Mouse (Mus musculus) 416B (cell line): ENCODE measurements around the gene Abhd12b.

Source experiments
- DNase-seq: peaks from one replicate; pipeline ENCODE4 v3.0.0; 2011; ENCODE audit warnings: low read depth

Abhd12b gene

DNA sequence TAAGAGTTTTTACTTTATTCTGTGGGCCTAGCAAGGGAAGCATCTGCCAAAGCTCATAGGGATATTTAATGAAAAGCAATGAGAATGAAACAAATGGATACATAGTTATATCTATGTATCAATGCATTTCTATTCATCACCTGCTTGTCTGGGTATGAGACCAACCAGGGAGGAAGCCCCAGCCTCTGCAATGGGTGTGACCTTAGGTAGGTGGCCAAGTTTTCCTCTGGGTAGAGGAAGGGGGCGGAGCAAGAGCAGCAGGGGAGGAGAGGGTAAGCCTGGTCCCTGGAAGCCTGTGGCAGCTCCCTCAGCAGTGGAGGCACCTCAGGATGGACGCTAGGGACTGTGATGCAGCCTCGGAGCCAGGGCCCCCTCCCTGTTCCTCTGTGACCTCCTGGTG, at the start of gene Abhd12b:
TSS of gene Abhd12b (plus strand) at position 301 of the 400 bp plus-strand sequence.
- DNase-seq, result no peak

DNA sequence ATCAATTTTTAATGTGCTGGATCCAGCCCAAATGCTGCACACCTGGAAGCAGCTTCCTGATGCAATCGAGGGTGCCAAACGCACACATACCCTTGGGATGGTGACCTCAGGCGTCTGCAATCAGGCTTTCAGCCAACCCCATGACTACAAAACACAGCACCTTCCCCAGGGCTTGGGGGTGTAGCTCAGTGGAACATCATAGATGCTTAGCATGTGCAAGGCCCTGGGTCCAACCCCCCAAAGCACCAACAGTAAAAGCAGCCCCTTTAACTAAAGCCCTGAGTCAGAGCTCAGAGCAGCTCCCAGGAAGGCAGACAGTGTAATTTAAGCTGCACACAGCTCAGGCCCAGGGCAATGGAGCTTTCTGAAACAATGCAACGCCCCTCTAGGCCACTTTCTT, 49.7 kb upstream of the Abhd12b start:
- DNase-seq, result no peak

DNA sequence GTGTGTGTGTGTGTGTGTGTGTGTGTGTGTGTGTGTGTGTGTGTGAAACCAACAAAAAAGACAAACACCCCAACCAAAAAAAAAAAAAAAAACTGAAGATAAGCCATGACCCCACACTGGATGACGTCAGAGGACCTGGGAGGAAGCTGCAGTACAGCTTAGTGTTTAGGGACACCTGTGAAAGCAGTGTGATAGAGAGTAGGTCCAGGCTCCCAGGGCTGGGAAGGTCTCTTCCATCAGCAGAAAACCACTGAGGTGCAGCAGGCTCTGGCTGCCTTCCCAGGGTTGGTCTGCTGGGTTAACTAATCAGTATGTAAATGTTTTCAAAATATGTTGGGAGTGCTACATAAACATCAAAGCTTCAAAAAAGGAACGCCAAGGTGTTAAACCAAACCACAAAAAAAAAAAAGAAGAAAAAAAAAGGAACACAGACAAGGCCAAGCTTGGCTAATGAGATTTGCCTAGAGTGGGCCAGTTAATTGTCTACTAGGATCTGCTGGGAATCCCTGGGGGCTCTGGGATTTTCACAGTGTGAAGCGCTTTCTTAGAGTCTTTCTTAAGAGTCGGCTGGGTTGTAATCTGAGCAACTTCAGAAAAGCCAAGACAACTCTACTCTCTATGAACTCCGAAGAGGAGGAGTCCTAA, 49.0 kb upstream of the Abhd12b start:
- DNase-seq, result no peak

DNA sequence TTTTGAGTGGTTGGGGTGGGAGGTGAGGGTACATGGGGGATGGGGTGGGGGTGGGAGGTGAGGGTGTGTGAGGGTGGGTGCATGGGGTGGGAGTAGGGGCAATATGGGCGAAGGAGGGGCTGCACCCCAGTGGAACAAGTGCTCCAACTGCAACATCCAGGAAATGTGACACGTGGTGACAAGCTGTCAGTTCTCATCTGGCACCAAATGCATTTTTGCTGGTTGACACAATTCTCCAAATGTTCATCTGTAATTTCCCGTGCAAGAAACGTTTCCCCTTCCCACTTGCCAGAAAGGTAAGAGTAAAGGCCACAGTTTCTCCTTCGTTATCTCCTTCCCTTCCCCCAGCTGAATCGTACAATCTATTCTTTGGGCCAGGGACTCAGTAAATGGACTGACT, 48.1 kb upstream of the Abhd12b start:
- no peak for DNase-seq

DNA sequence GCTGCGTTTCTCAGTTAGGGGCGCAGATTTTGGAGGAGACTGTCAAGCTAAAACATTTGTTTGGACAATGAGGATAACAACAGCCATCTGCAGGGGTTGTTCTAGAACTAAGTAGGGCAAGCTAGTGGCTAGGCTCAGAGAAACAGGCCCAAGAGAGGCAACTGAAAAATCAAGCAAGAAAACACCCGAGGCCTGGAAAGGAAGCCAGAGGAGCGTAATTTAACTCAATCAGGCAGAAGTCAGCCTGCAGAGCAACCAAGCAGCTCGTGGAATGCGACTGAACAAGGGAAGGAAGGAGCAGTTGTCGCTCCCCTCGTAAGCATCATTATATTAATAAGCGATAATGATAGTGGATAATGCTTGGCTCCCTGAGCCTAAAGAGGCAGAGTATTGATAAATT, 47.4 kb upstream of the Abhd12b start:
- no peak for DNase-seq

DNA sequence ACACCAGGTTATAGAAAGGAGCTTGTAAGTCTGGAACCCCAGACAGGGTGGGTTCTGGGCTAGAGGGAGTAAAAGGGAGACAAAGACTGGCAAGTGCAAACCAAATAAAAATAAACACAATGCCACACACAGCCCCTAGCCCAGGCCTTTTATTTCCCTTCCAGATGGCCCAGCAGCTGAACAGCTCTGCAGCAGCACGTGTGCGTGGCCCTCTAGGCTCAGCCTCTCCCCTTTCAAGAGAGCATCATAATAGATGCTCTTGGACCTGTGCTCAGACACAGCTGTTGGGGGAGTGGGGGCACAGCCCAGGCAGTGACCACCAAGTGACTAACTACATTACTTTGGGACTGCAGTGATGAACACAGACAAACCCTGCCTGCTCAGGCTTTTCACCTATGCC, 45.8 kb upstream of the Abhd12b start:
- DNase-seq, result no peak

DNA sequence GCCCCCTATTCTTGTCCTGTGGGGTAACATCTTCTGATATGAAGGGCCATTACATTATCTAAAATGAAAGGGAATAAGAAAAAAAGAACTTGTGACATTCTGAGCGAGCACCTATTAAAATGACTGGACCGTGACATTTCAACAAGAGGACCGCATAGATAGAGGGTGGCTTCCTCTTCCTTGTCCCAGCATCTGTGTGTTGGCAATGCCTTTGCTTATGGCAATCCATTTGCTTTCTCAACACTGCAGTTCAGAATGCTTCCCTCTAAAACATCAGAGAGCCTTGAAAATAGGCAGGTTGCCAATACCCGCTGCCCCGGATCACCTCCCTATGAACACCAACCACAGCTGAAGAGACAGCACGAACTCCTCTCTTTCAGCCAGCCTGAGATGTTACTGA, 44.0 kb upstream of the Abhd12b start:
- peak; percentile 74 for DNase-seq

DNA sequence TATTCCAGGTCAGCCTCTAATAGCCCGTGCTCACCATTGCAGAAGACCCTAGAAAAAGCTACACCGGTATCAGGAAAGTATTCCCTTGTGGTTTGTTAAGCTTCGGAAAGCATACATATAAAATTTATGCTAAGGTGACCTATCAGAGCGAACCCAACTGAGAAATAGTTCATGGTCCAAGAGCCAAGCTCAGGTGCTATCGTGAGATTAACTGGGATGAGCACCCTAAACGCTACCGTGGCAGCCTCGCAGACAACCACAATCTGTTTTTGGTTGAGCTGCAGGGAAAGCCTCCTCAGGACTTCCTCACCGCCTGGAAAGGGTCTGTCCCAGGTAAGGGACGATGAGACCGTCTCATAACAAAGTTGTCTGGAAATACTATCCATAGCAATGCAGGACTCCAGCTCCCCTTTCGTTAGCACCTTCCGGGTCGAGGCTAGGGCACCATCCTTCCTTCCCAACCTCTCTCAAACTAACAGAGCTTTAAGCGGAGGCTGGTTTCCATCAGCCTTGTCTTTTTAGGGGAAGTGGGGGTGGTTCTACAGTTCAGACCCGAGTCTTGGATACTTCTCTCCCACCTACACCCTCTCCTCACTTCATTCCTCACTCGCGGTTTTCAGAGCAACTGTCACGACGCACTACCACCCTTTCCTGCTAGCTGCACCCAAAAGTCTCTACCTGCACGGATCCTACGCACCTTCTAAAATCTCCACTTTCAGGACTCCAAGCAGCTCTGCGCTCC, 43.4 kb upstream of the Abhd12b start:
- DNase-seq, result peak; percentile 40

DNA sequence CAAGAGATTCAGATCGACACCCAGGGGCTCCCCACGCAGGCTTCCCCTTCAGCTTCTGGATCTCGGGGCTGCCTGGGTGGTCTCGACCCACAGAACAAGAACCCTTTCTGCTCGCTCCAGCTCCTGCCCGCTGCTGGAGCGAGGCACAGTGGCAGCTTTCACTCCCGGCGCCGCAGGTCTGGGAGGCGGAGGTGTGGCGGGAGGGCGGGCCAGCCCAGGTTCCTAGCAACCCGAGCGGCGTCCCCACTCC, 42.9 kb upstream of the Abhd12b start:
- no peak for DNase-seq

DNA sequence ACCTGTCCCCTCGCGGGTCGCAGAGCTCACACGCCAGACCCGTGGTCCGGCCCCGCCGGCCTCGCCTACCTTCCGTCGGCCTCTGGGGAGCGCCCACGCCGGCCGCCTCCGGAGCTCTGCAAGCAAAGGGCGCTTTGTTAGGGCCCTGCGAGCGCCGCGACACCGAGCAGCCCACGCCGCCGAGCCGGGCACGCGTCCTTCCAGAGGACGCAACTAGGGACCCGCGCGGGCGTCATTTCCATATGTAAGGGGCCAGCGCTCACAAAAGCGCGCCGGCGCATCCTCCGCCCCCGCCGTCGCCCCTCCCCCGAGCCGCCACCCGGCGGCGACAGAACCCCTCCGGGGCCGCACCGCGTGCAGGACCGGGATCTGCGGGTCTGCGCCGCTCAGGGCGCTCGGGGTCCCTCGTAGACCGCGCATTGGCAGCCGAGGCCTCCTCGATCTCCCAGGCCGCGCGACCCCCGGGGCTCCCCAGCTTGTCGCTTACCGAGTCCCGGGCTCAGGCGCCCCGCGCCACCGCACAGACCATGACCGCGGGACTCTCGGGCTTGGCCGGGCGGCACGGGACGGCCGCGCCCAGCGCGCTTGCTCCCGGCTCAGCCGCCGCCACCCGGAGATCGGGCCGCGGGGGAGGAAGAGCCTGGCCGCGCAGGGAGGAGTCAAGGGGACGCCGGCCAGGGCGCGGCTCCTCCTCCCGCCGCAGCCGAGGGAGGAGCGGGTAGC, 42.4 kb upstream of the Abhd12b start:
- DNase-seq, result peak; percentile 78

DNA sequence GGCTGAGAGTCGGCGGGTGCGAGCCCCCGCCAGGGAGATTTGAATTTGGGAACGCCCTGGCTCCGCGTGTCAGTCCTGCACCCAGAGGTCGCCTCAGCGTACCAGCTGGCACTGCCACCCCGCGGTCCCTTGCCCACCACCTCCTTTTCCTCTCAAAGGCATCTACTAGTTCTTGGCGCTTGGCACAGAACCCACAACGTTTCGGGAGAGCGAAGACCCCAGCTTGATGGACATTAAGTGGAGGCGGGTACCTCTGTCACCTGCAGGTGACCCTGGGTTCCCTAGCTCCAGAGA, 41.9 kb upstream of the Abhd12b start:
- no peak for DNase-seq

DNA sequence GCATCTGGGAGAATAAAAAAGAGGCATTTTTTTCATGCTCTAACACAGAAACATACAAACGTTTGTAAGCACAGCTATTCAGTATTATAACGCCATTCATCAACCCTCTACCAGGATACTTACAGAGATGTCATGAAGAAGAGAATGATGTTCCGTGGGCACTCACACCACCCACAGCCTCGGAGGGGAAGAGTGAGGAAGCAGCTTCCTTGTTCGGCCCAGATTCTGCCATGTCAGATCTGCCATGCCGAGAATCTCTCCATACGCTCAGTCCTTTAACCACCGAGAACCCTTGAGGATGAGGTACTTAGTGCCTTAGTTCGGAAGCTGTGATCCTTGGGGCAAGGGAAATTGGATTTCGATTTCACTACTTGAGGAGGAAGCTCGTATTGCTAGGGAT, 40.6 kb upstream of the Abhd12b start, which contains the start of gene Nin:
TSS of gene Nin (minus strand) at position 367 of the 400 bp plus-strand sequence.
- no peak for DNase-seq

DNA sequence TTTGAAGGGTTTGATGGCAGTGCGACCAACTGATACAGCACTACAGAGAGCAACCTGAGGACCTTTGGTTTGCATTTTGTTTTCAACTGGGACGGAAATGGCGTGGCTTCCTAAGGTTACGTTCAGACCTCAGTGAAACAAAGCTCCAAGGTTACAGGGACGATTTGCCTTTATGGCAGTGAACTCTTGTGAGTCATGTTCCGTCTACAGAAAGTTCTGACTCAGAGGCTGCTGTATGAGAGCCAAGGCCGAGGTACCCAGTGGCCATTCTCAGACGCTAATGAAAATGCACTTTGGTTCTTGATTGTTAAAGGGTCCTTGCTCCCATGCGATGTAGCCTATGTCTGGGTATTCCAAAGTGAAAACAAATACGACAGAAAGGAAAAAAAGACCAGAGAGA, 36.8 kb upstream of the Abhd12b start:
- DNase-seq, result peak; percentile 64

DNA sequence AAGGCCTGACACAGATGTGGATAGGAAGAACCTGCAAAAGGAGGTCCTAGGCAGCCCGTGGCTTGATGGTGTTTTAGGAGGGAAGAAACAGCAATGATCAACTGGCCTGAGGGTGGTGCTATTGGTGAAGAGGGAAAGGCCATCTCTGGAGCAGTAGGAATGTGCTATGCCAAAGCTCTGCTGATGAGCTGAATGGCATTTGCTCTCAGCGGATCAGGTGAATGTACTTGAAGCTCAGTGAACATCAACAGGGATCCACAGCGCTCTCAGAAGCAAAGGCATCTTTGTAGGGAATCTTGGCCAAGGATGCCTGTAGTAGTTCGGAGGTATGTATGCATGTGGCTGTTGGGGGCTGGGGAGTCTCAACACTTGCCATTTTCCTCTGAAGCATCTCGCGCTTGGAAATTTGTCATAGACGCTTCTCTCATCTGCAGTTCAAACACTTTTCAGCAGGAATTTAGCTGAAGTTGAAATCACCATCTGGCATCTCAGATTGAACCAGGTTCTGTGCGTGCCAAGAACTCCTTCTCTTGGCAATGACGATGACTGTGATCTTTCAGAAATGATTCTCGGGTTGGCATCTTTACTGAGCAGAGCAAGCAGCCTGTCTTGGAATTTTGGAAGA, 35.1 kb upstream of the Abhd12b start:
- no peak for DNase-seq

DNA sequence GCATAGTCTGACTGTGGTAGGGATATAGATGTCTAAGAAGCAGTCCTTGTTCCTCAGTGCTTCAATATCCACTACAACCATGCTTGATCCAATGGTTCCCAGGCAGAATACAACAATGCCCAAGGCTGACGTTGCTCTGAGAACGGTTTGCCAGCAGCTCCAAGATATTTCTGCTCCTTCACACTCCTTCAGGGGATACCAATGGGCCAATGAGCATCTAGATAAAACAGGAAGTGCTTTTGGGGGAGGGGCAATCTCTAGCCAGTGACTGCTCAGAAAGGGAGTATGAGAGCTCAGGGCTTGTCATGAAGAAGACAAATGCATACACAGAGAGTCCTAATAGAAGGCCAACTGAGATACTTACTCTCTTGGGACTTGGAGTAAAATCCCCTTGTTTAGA, 34.4 kb upstream of the Abhd12b start:
- DNase-seq, result peak; percentile 44

DNA sequence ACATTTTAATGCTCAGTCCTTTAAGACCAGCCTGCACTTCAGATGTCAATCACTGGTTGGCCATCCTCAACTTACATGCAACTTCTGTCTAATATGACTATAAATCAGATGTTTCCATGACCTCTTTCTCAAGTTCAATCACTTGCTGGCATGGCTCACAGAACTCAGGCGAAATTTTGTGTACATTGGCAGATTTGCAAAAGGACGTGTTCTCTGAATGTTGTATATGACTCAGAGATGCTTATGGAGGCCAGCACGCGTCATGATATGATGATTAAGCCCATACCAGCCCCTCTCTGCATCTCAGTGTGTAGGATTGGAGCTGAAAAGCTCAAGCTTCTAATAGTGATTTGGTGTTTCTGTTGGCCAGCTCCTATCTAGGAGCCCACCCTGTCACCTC, 27.3 kb upstream of the Abhd12b start:
- no peak for DNase-seq

DNA sequence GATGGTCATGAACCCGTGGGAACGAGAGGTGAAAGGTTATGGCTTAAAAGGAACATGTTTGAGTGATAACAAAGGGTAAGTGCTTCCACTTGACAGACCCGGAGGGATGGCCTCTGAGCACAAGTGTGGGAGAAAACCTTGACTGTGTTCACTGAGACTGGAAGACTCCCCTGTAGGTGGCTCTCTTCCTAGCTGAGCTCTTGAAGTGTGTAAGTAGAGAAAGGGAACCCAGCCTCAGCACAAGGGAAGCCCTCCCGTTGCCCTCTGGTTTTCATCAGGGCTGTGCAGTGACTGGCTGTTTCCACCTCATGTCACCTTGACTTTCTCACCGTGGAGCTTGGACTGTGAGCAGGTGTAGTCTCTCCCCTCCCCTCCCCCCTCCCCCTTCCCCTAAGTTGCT, 24.8 kb upstream of the Abhd12b start:
- peak; percentile 60 for DNase-seq

DNA sequence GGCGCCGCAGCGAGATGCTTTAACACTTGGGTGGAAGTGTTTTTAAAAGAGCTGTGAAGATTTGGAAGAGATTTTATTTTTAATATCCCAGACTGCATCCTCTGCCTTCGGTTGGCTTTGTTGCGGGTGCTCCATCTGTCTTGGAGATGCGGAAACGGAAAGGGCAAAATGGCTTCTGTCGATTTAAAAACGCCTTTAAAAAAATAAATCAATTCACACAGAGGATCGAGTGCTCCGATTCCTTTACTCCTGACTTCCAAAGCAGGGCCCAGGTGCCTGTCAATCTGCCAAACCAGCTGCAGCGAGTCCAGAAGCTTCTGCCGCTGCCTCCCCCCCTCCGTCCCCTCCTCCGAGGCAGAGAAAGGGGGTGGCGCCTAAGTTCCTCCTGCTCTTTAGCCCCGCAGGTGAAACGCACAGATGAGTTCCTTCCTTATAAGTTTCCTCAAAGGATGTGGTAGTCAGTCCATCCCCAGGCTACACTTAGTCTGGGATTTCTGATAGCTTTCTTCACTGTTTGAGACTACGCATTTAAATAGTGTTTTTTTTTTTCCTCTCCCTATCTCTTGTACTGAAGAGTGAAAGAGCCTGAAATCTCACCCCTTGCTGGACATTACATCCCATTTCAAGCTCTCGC, 22.8 kb upstream of the Abhd12b start:
- DNase-seq, result no peak

DNA sequence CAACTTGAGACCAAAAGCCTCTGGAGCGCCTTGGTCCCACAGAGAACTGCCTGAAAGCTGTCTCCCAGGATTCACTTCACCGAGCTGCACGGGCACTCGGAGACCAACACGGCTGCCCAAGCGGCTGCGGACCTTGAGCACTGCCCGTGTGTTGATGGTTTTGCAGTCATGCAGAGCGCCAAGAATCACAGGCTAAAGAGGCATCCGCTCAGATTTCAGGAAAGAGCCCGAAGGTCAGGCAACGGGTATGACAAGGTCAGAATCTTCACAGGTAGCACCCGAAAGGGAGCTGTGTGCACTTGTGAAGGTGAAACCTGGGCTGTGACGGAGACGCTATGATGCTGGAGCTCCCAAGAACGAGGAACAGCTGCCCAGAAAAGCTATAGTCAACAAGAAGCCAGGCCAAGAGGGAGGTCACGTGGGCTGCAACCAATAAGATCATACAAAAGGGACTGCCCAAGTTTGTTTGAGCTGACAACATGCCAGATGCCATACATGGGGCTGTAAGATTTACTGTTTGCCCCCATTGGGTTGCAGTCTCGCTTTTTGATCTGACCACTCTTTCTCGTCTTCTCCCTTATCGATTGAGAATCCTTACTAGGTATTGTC, 19.2 kb upstream of the Abhd12b start:
- no peak for DNase-seq

DNA sequence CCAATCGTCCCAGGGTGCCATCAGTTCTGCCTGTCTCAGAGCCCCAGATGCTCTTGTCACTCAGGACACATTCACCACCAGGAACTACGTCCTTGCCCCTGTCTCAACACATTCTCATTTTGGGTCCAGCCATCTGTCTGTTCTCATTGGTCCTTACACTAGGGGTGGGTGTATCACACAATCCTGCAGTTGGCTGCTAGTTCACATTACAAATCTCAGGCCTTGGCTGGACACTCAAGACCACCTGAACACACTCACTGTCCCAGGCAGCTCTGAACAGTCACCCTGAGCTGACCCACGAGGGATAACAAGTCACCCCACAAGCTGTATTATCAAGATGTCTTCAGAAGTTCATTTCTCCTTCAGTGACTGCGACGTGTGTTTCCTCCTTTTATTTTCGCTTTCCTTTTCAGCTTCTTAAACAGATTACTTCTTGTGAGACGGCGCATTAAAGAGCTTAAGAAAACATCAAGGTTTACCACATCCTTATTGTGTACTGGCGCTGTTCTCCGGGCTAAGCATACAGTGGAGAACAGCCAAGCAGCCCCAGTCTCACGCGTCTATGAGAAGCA, 17.7 kb upstream of the Abhd12b start:
- DNase-seq, result peak; percentile 88

DNA sequence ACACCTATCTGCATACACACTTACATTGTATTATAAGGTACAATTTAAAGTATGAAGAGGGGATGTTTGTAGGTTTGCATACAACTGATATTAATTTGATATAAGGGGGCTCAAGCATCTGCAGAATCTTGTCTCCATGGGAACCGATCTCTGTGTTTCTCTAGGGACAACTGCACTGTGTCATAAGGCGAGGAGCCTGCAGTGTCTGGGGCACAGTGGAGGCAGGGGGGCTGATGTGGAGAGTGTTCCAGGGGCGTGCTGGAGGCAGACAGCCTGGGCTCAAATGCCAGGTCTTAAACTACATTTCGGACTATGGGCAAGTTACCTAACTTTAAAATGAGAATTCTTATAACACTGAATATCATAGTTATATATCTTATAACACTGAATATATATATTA, 16.8 kb upstream of the Abhd12b start:
- DNase-seq, result no peak

DNA sequence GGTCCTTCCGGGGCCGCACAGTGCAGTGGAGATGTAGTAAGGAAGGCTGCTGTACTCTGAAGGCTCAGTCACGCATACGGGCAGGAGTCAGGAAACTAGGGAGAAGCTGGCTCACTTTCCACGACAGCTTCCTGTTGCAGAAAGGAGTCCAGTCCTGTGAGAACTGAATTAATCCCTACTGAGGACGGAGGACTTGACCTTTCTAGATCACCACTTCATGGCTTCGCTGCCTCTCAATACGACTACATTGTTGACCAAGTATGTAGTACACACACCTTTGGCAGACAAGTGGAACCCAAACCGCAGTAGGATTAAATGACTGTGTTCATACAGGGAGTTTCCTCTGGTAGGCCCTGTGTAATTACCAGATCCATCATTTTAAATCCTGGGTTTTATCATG, 16.3 kb upstream of the Abhd12b start:
- no peak for DNase-seq
